Mouse (Mus musculus) erythroid progenitor cell, adult 5-6 weeks (primary cell): ENCODE data around the gene Bcl7a. TPM values are rescaled to one million over a fixed set of nuclear protein-coding genes. Genes with fewer than 3 reads are reported as not detected.

Experiments used
- ATAC-seq: replicated peaks from 2 replicates; pipeline ENCODE4 v1.8.0; 2016; ENCODE audit warnings: moderate number of reproducible peaks, mild to moderate bottlenecking, moderate TSS enrichment, inconsistent platforms; ENCODE audit not compliant: poor library complexity, low FRiP score, severe bottlenecking
- total RNA-seq, 2 experiments: library from RNA; stranded (forward) in 1 of 2; stranded (reverse) in 1 of 2; fragments of 150-400 nt in 1 of 2; fragments of 186-747, 209-891 nt in 1 of 2; gene quantifications; 2 replicates each; pipeline versions ENCODE4 v1.2.3 to v1.2.4; 2015 to 2017; ENCODE audit warnings: low replicate concordance in 2 of 2

The Bcl7a gene
- total RNA-seq (2015; ENCODE audit: low replicate concordance) (15.1 and 18.0 TPM in 2 replicates), total RNA-seq (2017; ENCODE audit: low replicate concordance) (8.7 and 11.3 TPM in 2 replicates)

DNA sequence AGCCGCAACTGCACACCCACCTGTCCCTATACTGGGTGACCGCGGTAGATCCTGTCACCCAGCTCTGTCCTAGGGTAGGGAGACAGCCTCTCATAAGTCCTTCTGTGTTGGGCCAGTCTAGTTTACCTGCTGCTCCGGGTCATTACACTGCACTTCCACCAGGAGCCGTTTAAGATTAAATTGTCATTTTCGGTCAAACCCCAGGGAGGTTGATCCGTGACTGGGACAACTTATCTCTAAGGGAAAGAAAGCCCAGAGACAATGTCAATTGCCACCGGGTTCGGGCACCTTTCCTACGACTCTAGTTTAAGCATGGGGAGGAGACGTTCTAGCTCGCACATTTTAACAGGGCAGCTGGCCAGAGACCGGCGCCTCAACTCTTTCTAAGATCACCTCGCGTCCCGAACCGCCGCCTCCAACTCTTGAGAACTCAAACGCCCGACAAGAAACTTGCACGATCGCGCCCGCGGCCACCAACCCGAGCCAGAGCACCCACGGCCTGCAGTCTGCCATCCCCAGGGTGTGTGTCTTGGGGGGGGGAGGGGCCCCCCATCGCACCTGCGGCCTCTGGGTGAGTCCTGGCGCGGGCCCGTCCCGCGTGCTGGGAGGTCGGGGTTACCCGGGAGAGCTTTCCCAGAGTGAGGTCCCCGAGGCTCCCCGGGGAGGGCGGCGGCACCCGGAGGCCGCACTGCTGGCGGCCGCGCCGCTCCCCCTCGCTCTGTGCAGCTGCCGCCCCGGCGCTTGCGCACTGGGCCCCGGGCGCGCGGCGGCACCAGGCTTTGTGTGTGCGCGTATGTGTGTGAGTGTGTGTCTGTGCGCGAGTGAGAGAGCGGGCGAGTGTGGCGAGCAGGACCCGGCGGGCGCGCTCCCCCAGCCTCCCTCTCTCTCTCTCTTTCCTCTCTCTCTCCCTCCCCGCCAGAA is at the start of gene Bcl7a:
Gene Bcl7a, plus strand, starts transcription at position 128 of the 921 bp plus-strand sequence.
- peak; percentile 57 for ATAC-seq

DNA sequence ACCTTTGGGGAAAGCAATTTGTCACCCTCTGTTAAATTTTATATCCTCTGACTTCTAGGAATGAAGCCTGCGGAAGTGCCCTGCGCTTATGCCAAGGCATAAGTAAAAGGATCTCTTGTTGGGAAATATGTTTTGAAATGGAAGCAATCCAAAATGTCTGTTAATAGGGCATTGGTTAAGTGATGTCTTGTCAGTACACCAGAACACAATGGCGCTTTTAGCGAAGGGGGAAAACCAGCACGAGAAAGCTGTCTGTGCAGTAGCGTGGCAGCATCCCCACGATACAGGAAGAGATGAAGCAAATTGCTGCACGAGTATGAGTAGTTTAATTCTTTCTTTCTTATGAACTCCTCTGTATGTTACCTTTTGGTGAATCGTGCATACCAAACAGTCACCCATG is 49.0 kb upstream of the Bcl7a start:
- no peak for ATAC-seq

DNA sequence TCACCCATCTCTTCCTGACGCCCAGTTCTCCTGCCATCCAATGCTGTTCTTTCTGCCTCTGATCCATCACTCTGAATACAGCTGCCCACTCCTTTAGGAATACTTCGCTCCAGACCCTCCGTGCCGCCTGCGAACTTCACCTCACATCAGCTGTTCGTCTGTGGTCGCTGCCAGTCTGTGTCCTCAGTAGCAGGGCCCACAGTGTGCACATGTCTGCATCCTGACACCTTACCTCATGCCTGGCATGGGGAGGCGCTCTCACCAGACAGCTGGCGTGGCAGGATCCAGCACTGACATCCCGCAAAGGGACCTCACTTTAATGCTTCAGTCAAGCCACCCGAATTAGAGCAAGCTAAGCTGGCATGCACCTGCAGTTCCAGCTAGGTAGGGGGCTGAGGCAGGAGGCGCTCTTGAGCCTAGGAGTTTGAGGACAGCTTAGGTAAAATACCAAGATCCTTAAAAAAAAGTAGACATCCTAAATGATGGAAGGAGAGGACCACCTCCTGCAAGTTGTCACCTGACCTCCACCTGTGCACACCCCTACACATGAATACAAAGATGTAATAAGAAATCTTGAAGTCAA is 47.3 kb upstream of the Bcl7a start:
- ATAC-seq: 0 out of 2 replicates have a peak, but pooled peaks have one; percentile 21

DNA sequence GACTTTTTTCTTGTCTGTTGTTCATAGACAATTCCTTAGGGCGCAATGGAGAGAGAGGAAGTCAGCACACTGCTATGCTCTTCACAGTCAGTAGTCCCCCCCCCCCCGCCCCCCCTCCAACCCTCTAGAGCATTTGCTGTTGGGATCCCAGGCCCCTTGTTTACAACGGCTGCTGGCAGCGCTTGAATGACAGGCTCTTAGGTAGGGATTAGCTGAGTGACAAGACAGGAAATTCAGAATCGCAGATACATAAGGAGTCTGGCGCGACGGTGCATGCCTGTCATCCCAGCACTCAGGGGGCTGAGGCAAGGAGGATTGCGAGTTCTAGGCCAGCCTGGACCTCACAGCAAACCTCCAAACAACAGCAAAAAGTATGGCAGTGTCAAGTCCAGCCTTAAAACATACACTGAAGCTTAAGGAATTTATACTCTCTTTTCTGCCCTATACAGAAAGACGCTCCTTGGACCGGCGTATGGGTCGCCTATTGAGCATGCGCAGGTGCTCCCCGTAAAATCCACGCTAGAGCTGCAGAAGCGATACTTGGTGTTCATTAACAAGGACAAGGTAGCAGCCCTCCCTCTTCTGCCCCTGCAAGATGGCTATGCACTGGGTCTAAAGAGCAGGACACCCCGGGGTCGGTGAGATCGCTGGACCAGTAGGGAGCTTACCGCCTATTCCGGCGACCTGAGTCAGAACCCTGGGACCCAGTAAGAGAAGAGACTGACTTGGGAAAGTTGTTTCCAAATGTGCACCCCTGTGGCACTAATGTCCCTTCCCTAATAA is 46.5 kb upstream of the Bcl7a start:
- no peak for ATAC-seq

DNA sequence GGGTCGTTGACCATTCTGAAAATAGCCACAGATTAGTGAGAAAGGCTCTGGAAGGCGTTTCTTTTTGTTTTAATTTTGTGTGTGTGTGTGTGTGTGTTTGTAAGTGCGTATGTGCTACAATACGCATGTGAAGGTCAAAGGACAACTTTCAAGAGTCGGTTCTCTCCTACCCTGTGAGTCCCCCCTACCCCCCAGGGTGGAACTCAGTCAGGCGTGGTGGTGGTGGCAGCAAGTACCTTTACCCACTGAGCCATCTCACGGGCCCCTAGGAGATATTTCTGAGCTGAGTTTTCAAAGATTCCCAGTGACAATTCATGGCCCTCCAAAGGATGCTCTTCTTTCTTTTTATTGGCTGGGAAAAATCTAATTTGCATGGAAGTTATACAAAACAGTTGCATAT is 45.8 kb upstream of the Bcl7a start:
- no peak for ATAC-seq

DNA sequence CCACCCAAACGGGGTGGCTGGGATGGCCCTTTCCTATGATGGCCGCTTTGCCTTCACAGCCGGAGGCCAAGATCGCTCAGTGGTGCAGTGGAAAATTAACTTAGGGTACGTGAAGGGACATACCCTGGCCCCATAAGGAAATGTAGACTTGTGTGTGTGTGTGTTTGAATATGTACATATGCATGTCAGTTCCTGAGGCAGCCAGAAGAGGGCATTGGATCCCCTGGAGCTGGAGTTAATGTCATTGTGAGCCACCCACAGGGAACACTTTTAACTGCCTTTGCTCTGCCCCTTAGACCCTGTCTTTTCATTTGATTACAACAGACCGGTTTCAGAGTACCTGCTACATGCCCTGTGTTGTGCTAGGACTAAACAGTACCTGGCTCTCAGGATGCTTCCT is 45.1 kb upstream of the Bcl7a start:
- ATAC-seq: no peak

DNA sequence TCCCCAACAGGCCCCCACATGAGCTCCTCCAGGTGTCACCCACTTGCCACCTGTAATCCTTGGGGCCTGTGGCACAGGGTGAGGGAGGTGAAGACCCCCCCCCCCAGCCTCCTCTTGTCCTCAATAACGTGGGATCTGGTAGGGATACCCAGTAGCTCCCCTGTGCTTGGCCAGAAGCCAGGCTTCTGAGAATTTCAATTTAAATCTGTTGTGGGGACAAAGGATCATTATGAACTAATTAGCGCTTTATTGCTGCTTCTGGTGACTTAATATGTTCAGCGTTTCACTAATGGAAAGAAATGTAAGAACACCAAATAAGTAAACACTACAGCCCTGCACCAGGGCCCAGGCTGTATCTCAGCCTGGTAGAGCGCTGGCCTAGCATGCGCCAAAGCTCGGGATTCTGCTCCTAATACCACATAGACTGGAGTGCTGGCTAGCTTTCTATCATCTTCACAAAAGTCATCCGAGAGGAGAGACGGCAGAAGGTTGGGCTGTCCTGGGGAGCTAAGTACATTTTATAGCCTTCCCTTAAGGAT is 43.1 kb upstream of the Bcl7a start:
- no peak for ATAC-seq

DNA sequence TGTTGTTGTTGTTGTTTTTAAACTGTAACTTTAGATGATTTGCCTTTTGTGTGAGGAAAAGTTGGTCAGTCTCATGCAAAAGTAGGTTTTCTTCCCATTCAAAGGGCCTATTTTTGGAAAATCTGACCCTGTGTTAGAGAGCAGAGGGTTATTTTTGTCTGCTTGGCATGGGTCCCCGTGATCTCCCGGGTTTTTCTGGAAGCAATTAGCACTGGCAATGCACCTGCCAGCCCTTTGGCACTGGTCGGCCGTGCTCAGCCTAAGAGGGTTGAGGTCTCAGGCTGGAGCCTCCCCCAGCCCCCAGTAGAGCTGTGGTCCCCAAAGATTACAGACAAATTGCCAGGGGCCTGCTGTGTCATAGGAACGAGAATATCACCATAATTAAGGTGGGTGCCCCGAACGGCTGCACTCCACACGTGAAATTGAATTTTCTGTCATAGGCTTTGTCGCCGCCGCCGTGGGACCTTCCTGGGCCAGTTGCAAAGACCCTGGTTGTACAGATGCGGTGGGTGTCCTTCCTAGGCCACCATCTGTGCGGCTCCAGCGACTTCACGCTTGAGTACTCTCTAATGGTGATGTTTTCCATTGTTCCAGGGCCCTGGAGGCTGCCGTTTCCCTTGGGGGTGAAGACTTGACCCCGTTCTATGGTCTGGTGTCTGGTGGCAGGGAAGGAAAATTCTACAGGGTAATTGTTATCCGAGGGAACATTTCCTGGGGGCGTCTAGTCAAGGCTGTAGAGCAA is 41.7 kb upstream of the Bcl7a start:
- ATAC-seq: no peak

DNA sequence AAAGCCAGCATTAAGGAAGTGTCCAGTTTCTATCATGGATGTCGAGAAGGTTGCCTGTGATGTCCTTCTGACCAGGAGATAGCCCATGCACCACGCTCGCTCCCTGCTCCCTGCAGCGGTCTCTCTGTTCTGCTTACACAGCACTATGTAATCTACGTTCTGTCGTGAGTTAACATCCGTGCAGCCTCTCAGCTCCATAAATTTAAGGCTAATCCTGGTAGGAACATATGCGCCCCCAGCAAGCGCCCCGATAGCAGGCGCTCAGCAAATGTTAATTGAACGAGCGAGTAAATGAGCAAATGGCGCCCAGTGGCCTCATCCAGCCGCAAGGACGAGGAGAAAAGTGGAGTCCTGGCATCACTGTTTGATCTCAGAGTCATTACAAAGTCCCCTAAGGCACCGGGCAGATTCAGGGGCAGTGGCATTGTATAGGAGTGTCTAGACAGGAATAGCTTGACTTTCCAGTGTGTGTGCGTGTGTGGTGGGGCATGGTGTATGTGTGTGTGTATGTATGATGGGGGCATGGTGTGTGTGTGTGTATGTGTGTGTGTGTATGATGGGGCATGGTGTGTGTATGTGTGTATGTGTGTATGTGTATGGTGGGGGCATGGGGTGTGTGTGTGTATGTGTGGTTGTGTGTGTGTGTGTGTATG is 35.9 kb upstream of the Bcl7a start:
- no peak for ATAC-seq

DNA sequence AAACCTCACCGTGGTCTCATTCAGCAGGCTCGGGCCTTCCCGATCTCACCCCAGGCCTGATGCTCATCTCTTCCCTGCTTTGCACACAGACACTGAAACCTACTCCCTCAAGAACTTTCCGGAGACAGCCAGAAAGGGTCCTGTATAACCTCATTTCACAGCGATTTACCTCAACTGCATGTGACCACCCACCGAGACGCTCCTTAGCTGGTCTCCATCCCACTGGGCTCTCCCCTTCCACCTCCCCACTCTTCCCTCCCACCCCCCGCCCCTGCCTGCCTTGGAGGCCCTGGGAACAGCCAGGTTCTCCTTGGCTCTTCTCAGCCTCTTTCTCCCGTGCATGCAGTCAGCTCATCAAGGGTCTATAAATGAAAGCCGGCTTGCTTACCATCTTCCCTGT is 33.8 kb upstream of the Bcl7a start:
- ATAC-seq: no peak

DNA sequence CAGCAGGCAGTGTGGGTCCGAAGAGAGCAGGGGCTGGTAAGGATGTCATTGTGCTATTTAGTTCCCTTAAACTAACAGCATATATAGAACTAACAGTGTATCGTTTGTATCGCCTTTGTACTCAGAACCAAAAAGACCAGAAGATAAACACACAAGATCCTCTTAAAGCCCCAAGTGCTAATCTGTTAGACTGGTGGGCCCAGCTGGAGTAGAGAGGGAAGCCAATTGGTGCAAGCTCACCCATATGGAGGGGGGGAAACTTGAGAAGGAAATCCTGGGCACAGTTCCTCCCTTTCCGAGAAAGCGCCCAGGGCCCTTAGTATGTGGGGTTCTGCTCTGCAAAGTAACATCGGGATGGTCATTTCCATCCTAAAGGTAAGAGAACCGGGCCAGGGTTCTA is 33.4 kb upstream of the Bcl7a start:
- ATAC-seq: no peak

DNA sequence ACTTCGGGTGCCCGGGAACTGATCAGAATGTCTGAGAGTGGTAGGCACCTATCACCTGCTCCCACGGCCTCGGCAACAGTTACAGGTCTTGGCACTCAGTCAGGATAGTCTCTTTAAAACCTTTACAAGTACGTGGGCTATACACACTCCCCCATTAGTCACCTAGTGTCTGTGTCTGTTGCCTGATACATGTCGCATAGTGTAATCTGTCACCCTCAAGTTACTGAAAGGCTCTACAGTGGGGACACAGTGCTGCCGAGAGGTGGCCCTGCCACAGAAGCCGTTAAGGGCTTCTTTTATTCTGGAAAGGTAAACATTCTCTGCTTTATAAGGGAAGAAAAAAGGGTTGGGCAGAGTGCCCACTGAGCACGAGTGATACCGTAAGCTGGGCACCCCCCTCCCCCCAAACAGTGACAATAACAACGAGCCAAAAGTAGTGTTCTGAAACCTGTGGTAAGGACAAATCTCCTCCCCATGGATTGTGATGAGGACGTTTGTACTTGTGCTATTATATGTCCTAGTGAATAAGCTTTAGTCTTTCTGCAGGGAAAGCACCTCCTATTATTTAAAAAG is 30.5 kb upstream of the Bcl7a start:
- ATAC-seq: no peak

DNA sequence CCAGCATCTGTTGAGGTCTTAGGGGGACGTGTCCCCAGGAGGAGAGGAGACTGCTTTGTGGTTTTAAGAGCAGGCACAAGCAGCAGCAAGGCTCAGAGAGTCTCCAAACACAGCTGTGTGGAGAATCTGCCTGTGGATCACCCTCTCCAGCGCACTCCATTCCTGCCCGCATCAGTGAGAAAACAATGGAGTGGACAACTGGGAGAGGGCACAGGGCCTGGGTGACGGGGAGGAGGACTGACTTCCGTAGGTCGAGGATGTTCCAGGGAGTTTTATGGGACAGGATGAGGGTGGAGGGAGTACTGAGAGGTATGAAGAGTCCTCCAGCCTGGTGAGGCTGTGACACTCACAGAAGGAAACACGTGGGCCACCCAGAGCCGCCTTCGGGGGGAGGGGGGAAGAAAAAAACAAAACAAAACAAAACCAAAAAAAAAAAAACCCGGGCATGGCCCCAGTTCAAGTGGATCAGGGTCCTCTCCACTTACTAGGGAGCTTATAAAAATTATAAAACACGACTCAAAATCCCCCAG is 29.7 kb upstream of the Bcl7a start:
- no peak for ATAC-seq

DNA sequence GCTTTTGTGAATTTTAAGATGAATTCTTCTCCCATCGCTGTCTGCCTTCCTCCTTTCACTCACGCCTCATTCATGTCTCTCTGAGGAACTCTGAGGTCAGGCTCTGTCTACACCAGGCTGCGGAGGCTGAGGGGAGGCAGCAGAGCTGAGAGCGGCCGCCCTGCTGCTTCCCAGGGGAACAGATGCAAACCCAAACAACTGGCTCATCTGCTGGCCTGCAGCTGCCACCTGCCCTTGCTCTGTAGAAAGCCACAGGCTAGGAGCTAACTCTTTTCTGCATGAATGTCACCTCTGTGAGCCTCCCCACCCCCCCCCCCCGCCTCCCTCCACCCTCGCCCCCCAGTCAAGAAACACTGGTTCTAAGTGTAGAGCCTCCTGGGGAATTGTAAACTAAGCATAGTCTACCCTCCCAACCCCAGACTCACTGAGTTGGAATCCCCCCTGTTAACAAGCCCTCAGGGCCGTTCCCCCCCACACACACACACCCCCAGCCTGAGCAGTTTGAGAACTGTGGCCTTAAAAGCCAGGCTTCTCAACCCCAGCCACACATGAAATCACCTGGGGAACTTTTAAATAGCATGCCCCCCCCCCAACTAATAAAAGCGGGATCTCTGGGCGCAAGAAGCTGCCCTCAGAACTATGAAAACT is 28.3 kb upstream of the Bcl7a start:
- no peak for ATAC-seq

DNA sequence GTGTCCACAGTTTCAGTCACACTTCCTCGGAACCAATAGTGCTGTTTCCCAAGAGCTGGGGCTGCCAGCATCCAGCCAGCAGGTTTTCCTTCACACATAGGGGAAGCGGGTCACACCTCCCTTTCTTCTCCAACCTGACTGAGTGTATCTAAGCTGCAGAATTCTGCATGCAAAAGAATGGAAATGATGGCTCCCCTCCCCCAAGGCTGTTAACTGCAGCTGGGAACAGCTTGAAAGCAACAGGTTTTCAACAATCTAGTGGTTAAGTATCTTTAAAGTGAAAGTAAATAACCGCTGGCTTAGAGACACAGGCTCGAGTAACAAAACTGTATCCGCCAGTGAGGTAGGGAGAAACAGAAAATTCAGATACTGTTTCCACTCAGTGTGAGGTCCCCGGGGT is 25.6 kb upstream of the Bcl7a start:
- no peak for ATAC-seq

DNA sequence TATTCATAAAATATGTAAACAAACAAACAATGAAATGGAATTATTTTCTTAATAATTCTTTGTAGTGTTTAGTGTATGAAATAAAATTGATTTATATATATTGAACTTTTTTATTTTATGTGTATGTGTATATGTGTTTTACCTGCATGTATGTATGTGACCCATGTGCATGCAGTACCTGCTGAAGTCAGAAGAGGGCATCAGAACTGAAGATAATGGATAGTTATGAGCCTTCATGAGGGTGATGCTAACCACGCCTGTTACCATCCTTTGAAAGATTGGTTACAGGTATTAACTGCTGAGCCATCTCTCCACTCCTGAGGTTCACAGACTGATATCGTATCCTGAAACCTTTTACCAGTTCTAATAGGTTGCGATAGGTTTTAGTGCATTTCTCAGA is 23.5 kb upstream of the Bcl7a start:
- ATAC-seq: no peak

DNA sequence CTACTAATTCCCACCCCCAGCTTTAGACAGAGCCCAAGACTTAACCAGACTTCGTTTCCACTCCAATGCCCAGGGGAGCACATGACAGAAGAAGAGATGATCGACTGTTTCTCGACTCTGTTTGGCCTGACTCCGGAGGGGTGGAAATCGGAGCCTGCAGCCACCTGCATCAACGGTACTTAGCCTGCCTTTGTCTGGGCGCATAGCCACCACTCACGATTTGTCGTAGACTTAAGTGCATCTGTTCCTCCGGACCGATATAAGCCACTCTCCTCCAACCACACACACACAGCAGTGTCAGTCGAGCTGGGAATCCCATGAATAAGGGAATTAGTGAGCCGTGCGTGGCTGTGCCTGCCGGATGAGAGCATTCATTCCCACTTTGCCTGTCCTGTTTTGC is 19.4 kb upstream of the Bcl7a start:
- ATAC-seq: no peak
